Mouse (Mus musculus): ENCODE data around the gene Gm36028.
A peak's percentile ranks its signal among the peaks of the same experiment; 100 is the strongest.

GRCm38 (mm10) chr16:37807269-37807668 is 53.7 kb downstream of the Gm36028 start:
- peak; percentile 26; the same call in 1 of the 2 replicates for TF ChIP-seq CTCF (IDR thresholded peaks at IDR 0.05; ENCODE audit: borderline replicate concordance, extremely low read depth, insufficient read depth, insufficient read length)
- no peak for TF ChIP-seq POLR2A (IDR thresholded peaks at IDR 0.05; ENCODE audit: borderline replicate concordance, extremely low read depth, insufficient read depth, insufficient read length, poor library complexity, severe bottlenecking)
